Mouse (Mus musculus) cerebellum, postnatal 4 days (tissue): ENCODE results near the gene Gm11172.
"Not testable (repeated sequence)": the region's sequence is repeated elsewhere in the genome, so short reads cannot be mapped to it uniquely, and the experiment has no call there.

ENCODE experiments used
- DNase-seq, 2 experiments: peaks; one replicate each; pipeline ENCODE4 v3.0.0; 2022; ENCODE audit warnings: low spot score in 2 of 2, mixed read lengths in 1 of 2

The Gm11172 gene

GRCm38 (mm10) chr16:10834542-10834910 is 21.8 kb downstream of the Gm11172 start:
- DNase-seq = no peak

DNA sequence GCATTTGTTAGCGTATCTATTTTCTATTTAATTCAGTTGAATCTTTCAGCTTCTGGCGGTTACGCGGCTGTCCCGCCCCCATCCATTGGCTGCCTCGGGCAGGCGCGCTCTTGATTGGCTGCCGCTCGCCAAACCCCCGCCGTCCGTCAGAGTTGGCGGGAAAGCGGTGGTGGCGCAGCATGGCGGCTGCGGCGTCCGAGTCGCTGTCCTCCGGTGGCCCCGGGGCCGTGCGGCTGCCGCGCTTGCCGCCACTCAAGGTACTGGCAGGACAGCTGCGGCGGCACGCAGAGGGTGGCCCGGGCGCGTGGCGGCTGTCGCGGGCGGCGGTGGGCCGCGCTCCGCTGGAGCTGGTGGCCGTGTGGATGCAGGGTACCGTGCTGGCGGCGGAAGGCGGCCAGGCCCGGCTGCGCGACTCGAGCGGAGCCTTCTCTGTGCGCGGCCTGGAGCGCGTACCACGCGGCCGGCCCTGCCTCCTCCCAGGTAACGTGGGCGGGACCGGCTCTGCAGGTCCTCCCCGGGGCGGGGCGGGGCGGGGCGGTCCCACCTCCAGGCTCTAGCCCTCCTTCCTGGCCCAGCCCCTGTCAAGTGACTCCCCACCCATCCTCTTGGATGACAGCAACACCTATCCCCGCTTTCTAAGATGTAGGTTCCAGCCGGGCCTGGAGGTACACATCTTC is 22.3 kb downstream of the Gm11172 start, which contains the start of gene Rmi2:
Gene Rmi2 (plus strand): TSS at position 149 of the 677 bp plus-strand sequence.
- DNase-seq = peak; percentile 53 to 85

- DNase-seq = no peak
Observed at GRCm38 (mm10) chr16:10836388-10836787, 23.7 kb downstream of the Gm11172 start.

DNA sequence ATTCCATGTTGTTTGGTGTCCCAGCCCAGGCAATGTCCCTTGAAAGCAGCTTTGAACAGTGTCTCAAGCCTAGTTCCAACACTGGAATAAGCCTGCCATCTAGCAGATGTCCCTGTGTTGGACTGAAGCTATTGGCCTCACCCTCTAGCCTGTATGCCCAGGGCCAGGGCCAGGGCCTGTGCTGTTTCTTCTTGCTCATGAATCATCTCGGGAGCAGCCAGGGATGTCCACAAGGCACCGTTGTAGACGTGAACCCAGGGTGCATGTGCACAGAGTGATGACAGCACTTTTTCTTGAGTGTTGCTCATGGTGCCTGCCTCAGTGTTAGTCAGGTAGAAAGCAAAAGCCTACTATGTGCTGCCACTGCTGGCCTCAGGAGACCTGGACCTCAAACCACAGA is 24.5 kb downstream of the Gm11172 start:
- no peak for DNase-seq

- DNase-seq = no peak
Observed at GRCm38 (mm10) chr16:10837903-10838302, 25.2 kb downstream of the Gm11172 start.

DNA sequence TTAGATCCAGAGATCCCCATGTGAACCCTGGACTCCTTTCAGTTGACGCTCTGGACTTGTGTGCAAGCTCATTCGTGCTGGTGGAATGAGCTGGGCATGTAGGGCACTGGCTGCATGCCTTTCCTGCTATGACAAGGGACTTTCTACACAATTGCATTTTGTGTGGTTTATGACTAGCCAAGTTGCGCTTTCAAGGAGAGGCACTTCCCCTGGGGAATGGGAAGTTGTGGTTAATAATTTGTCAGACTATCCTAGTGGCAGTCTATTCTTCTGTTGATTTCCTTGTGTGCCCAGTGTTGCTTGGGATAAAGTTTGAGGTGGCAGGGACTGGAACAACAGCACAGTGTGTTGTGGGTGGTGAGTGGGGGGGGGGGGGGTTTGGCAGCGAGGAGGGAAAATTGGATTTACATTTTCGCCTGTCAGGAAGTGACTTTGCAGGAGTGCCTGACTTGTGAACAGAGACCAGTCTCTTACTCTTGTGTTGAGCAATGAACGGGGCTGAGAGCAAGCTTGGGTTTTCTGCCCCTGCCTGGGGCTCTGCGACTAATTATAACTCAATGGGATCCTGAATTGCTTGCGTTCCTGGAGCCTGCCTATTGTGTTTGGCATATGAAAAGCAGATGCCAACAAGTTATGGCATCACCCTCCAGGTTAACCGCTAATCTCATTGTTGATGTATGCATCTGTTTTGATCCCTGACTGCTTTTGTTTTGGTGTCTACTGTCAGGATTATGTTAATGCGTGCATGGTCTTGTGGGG is 26.0 kb downstream of the Gm11172 start:
- DNase-seq = no peak

- DNase-seq = no peak
Observed at GRCm38 (mm10) chr16:10840018-10840417, 27.3 kb downstream of the Gm11172 start.

DNA sequence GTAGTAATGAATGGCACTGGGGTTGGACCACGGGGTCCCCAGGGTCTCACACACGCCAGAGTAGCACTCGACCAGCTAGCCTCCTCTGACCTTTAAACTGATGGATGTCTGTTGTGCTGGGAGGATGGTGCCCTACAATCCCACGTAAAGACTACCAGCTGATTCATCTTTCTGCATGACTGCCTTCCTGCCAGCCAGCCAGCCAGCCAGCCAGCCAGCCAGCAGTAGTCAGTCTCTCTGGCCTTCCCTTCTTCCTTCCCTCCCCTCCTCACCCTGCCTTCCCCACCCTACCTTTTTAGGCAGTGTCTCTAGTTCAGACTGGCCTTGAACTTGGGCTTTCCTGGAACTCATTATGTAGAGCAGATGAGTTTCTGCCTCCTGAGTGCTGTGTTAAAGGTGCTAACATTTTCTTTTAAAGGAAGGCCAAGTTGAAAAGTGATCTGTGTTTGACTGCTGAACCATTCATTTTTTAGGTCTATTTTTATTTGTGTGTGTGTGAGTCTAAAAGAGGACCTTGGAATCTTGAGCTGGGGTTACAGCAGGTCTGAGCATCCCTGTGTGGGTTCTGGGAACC is 29.7 kb downstream of the Gm11172 start:
- peak in 1 of 2 experiments; percentile 35 for DNase-seq

DNA sequence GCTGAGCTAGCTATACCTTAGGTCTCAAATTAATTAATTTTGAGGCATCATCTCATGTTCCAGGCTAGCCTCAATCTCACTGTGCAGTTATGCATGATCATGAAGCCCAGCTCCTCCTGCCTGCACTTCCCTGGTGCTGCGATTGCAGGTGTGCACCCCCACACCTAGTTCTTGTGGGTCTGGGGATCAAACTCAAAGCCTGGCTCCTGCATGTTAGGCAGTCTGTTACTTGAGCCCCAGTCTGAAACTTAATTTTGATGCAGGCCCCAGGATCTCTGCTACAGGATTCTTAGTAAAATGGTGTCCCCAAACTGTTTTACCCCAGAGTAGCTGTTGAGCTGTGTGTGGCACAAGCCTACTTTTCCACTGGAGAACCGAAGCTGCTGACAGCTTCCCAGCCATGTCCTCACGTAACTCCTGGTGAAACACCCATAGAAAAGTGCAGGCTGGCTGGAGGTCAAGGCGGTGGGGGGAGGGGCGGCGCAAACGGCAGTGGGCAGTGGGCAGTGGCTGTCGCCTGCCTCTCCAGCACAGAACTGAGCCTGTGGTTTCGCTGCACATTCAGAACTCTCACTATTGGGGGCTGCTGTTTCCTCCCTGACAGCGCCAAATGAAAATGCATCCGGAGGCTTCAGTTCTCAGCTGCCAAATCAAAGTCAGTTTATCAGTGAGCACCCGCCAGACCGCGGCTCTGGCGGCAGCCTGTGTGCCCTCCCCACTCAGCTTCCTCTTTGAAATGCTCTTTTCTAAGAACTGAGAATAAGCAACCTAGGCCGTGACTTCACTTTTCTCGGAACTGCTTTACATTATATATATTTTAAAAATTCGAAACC is 31.0 kb downstream of the Gm11172 start:
- DNase-seq = peak in 1 of 2 experiments; percentile 40

DNA sequence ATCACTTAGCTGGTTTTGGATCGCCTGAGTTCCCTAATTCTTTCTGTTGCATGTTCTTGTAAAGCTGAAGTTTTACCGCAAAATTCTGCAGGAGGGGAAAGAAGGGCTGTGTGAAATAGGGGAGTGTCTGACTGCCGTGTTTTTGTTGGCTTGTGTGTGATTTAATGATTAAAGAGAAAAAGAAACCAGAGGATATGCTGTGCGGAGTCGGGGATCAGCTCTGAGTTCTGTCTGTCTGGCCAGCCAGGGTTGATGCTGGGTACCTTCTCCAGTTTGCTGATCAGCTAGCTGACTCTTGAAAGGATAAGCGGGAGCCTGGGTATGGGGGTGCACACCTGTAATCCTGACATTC is 31.6 kb downstream of the Gm11172 start:
- DNase-seq = no peak

GRCm38 (mm10) chr16:10845952-10846351 is 33.2 kb downstream of the Gm11172 start:
- no peak for DNase-seq

- peak in 1 of 2 experiments; percentile 36 for DNase-seq
Observed at GRCm38 (mm10) chr16:10846503-10846902, 33.8 kb downstream of the Gm11172 start.

- DNase-seq = peak in 1 of 2 experiments; percentile 72
Observed at GRCm38 (mm10) chr16:10849965-10850861, 37.5 kb downstream of the Gm11172 start.

- no peak for DNase-seq
Observed at GRCm38 (mm10) chr16:10850905-10851304, 38.2 kb downstream of the Gm11172 start.

DNA sequence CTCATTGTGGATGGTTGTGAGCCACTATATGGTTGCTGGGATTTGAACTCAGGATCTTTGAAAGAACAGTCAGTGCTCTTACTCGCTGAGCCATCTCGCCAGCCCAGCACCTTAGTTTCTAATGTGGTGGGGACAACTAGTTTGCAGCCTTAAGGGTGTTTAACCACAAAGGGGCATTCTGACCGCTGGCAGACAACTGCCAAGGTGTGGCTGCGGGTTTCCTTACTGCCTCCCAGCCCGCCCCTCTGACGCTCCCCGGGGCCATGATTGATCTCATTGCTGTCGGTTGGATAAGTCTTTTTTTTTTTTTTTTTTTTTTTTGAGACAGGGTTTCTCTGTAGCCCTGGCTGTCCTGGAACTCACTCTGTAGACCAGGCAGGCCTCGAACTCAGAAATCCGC is 39.5 kb downstream of the Gm11172 start:
- not testable (repeated sequence) for DNase-seq

GRCm38 (mm10) chr16:10859726-10860245 is 47.1 kb downstream of the Gm11172 start:
- DNase-seq = no peak

GRCm38 (mm10) chr16:10861408-10861807 is 48.7 kb downstream of the Gm11172 start:
- no peak for DNase-seq
